8 mouse cellular contexts compared by ENCODE assay signal in the genomic region with DNA sequence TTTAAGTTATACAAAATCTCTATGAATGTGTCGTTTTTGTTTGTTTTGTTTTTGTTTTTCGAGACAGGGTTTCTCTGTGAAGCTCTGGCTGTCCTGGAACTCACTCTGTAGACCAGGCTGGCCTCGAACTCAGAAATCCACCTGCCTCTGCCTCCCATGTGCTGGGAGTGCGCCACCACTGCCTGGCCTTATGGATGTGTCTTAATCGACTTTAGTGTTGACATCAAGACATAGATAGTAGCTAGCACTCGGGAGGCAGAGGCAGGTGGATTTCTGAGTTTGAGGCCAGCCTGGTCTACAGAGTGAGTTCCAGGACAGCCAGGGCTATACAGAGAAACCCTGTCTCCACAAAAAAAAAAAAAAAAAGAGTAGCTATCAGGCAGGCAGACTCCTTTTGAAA. TPM values are rescaled to one million over a fixed set of nuclear protein-coding genes. Genes with fewer than 3 reads are reported as not detected.
DNase-seq lines count a peak whose midpoint lies in the region; ATAC-seq and TF ChIP-seq lines count a peak whose summit lies in the region.
"Not testable (repeated sequence)": the region's sequence is repeated elsewhere in the genome, so short reads cannot be mapped to it uniquely, and the experiment has no call there.

No protein-coding gene starts in this region.

- H3K4me1 ChIP-seq in E14TG2a.4 (replicated peaks; ENCODE audit: low read depth, low read length) = peaks cover 69% of the 10 kb centered on the region
- peaks cover 28% of the 10 kb centered on the region for H3K4me1 ChIP-seq in embryonic facial prominence, embryonic 12.5 days
- peaks cover 48% of the 10 kb centered on the region for H3K4me1 ChIP-seq in forebrain, embryonic 15.5 days
- H3K4me1 ChIP-seq in hindbrain, embryonic 10.5 days (replicated peaks) = peaks cover 60% of the 10 kb centered on the region
- not testable (repeated sequence) for H3K4me1 ChIP-seq in intestine, postnatal 0 days (replicated peaks; ENCODE audit: control insufficient read depth, insufficient read depth, low read length)
- peaks cover 42% of the 10 kb centered on the region for H3K4me1 ChIP-seq in neural tube, embryonic 12.5 days

- not testable (repeated sequence) for DNase-seq in hindbrain, embryonic 10.5 days (ENCODE audit: low spot score)
- DNase-seq in liver = peak; percentile 68

- peaks cover 84% of the 10 kb centered on the region for H3K79me2 ChIP-seq in macrophage (ENCODE audit: inconsistent target)

- H3K27me3 ChIP-seq in E14TG2a.4 (ENCODE audit: insufficient read depth, low read length) = peaks cover 21% of the 10 kb centered on the region
- not testable (repeated sequence) for H3K27me3 ChIP-seq in embryonic facial prominence, embryonic 12.5 days; forebrain, embryonic 15.5 days; intestine, postnatal 0 days (replicated peaks; ENCODE audit: control insufficient read depth, insufficient read depth, low read length); neural tube, embryonic 12.5 days (replicated peaks)
- peaks cover 17% of the 10 kb centered on the region for H3K27me3 ChIP-seq in hindbrain, embryonic 10.5 days (ENCODE audit: insufficient read depth, poor library complexity, severe bottlenecking)

- not testable (repeated sequence) for TF ChIP-seq CTCF in E14TG2a.4 (conservative IDR thresholded peaks at IDR 0.05; ENCODE audit: low read length); intestine, postnatal 0 days (IDR thresholded peaks at IDR 0.05; ENCODE audit: low read depth)

- peaks cover 35% of the 10 kb centered on the region for H3K36me3 ChIP-seq in E14TG2a.4 (ENCODE audit: insufficient read depth, low read length)
- not testable (repeated sequence) for H3K36me3 ChIP-seq in embryonic facial prominence, embryonic 12.5 days; forebrain, embryonic 15.5 days; intestine, postnatal 0 days (ENCODE audit: control insufficient read depth, insufficient read depth); macrophage (ENCODE audit: inconsistent target); neural tube, embryonic 12.5 days
- peaks cover 14% of the 10 kb centered on the region for H3K36me3 ChIP-seq in hindbrain, embryonic 10.5 days

- not testable (repeated sequence) for H3K27ac ChIP-seq in embryonic facial prominence, embryonic 12.5 days; intestine, postnatal 0 days (ENCODE audit: low read depth, low read length); macrophage; neural tube, embryonic 12.5 days
- 0 out of 2 replicates have a peak overlapping the region, but pooled peaks have one; percentile 98 for H3K27ac ChIP-seq in forebrain, embryonic 15.5 days (replicated peaks)
- peak overlapping the region; percentile 97 for H3K27ac ChIP-seq in hindbrain, embryonic 10.5 days

- not testable (repeated sequence) for ATAC-seq in embryonic facial prominence, embryonic 12.5 days (ENCODE audit: insufficient number of reproducible peaks, insufficient read depth, low FRiP score, low TSS enrichment); forebrain, embryonic 15.5 days (replicated peaks); intestine, postnatal 0 days; neural tube, embryonic 12.5 days (ENCODE audit: low FRiP score, low read depth)

- not testable (repeated sequence) for H3K9ac ChIP-seq in embryonic facial prominence, embryonic 12.5 days; forebrain, embryonic 15.5 days (replicated peaks); intestine, postnatal 0 days (ENCODE audit: low read depth, low read length); neural tube, embryonic 12.5 days

- WGBS in embryonic facial prominence, embryonic 12.5 days = 80% methylated on average over 6 of the region's 6 CpGs
- WGBS in forebrain, embryonic 15.5 days = 81% methylated on average over 6 of the region's 6 CpGs
- WGBS in hindbrain, embryonic 10.5 days = 85% methylated on average over 6 of the region's 6 CpGs
- 67% methylated on average over 6 of the region's 6 CpGs for WGBS in intestine, postnatal 0 days
- 61% methylated on average over 4 of the region's 6 CpGs for whole genome bisulfite sequencing in macrophage (ENCODE audit: missing documents)
- 87% methylated on average over 6 of the region's 6 CpGs for WGBS in neural tube, embryonic 12.5 days

- H3K4me2 ChIP-seq in embryonic facial prominence, embryonic 12.5 days (replicated peaks) = peak overlapping the region; percentile 76
- H3K4me2 ChIP-seq in forebrain, embryonic 15.5 days (replicated peaks) = peak overlapping the region; percentile 86
- peak overlapping the region; percentile 86 for H3K4me2 ChIP-seq in intestine, postnatal 0 days (replicated peaks; ENCODE audit: low read depth)
- peak overlapping the region; percentile 75 for H3K4me2 ChIP-seq in neural tube, embryonic 12.5 days (replicated peaks)

- H3K4me3 ChIP-seq in E14TG2a.4 (replicated peaks; ENCODE audit: low read length) = peak overlapping the region; percentile 95
- peak overlapping the region; percentile 74; the same call in 1 of the 2 replicates for H3K4me3 ChIP-seq in embryonic facial prominence, embryonic 12.5 days
- H3K4me3 ChIP-seq in forebrain, embryonic 15.5 days = peak overlapping the region; percentile 93
- peak overlapping the region; percentile 94 for H3K4me3 ChIP-seq in hindbrain, embryonic 10.5 days
- not testable (repeated sequence) for H3K4me3 ChIP-seq in intestine, postnatal 0 days (ENCODE audit: low read depth, low read length); neural tube, embryonic 12.5 days
- peak overlapping the region; percentile 81; the same call in 1 of the 2 replicates for H3K4me3 ChIP-seq in macrophage (ENCODE audit: inconsistent target)

- H3K9me3 ChIP-seq in E14TG2a.4 (ENCODE audit: low read length); embryonic facial prominence, embryonic 12.5 days; forebrain, embryonic 15.5 days; hindbrain, embryonic 10.5 days; intestine, postnatal 0 days (ENCODE audit: control insufficient read depth); neural tube, embryonic 12.5 days: not testable (repeated sequence)

RNA-seq across cellular contexts. Expression of a gene that starts 1.3 kb away (rescaled TPM):
- 140 and 145 TPM in 2 replicates for polyA plus RNA-seq in embryonic facial prominence, embryonic 12.5 days (2016; fragmentation: Nextera tagmentation; extraction: Ambion mirVana)
- 146 and 152 TPM in 2 replicates for polyA plus RNA-seq in forebrain, embryonic 15.5 days (2015; fragmentation: Nextera tagmentation; extraction: Ambion mirVana)
- polyA plus RNA-seq in hindbrain, embryonic 10.5 days (2016; fragmentation: Nextera tagmentation; extraction: Ambion mirVana) = 149 and 151 TPM in 2 replicates
- 70.9 and 71.4 TPM in 2 replicates for polyA plus RNA-seq in intestine, postnatal 0 days (2015; fragmentation: Nextera tagmentation; extraction: Ambion mirVana)
- 100 to 1,000 TPM in 11 of 26 experiments, 10 to 100 TPM in 15; 20.3 to 162 (median 87.2) TPM for total RNA-seq in macrophage (2018; cell fraction: chromatin; rRNA removed)
- 100 to 1,000 TPM in 12 of 26 experiments, 10 to 100 TPM in 14; 72.0 to 130 (median 96.1) TPM for total RNA-seq in macrophage (2018; cell fraction: cytosol; rRNA removed)
- total RNA-seq in macrophage (2018; cell fraction: nucleus; rRNA removed) = 100 to 1,000 TPM in 12 of 26 experiments, 10 to 100 TPM in 14; 38.4 to 151 (median 88.4) TPM
- 54.9 to 121 TPM (median 116 TPM) in 3 replicates for polyA plus RNA-seq in macrophage (2018)
- polyA plus RNA-seq in neural tube, embryonic 12.5 days (2016; fragmentation: Nextera tagmentation; extraction: Ambion mirVana) = 129 and 135 TPM in 2 replicates

RNA-seq across cellular contexts. Expression of a gene that starts 1.5 kb away (rescaled TPM):
- polyA plus RNA-seq in embryonic facial prominence, embryonic 12.5 days (2016; fragmentation: Nextera tagmentation; extraction: Ambion mirVana) = 23.8 and 26.9 TPM in 2 replicates
- 20.5 and 22.6 TPM in 2 replicates for polyA plus RNA-seq in forebrain, embryonic 15.5 days (2015; fragmentation: Nextera tagmentation; extraction: Ambion mirVana)
- polyA plus RNA-seq in hindbrain, embryonic 10.5 days (2016; fragmentation: Nextera tagmentation; extraction: Ambion mirVana) = 22.4 and 26.7 TPM in 2 replicates
- 46.1 and 46.4 TPM in 2 replicates for polyA plus RNA-seq in intestine, postnatal 0 days (2015; fragmentation: Nextera tagmentation; extraction: Ambion mirVana)
- total RNA-seq in macrophage (2018; cell fraction: chromatin; rRNA removed) = 10 to 100 TPM in 23 of 26 experiments, 1 to 10 TPM in 3; 5.1 to 67.3 (median 23.7) TPM
- 10 to 100 TPM; 28.0 to 69.0 (median 38.0) TPM for total RNA-seq in macrophage (2018; cell fraction: cytosol; rRNA removed)
- total RNA-seq in macrophage (2018; cell fraction: nucleus; rRNA removed) = 10 to 100 TPM in 25 of 26 experiments, 1 to 10 TPM in 1; 9.1 to 56.5 (median 24.8) TPM
- polyA plus RNA-seq in macrophage (2018) = 37.2 to 68.4 TPM (median 59.5 TPM) in 3 replicates
- polyA plus RNA-seq in neural tube, embryonic 12.5 days (2016; fragmentation: Nextera tagmentation; extraction: Ambion mirVana) = 26.0 and 27.7 TPM in 2 replicates

RNA-seq across cellular contexts. Expression of a gene that starts 25.1 kb away (rescaled TPM):
- 34.8 and 38.1 TPM in 2 replicates for polyA plus RNA-seq in embryonic facial prominence, embryonic 12.5 days (2016; fragmentation: Nextera tagmentation; extraction: Ambion mirVana)
- polyA plus RNA-seq in forebrain, embryonic 15.5 days (2015; fragmentation: Nextera tagmentation; extraction: Ambion mirVana) = 60.0 and 60.3 TPM in 2 replicates
- polyA plus RNA-seq in hindbrain, embryonic 10.5 days (2016; fragmentation: Nextera tagmentation; extraction: Ambion mirVana) = 52.9 and 55.6 TPM in 2 replicates
- polyA plus RNA-seq in intestine, postnatal 0 days (2015; fragmentation: Nextera tagmentation; extraction: Ambion mirVana) = 39.5 and 41.5 TPM in 2 replicates
- 10 to 100 TPM in 17 of 26 experiments, 1 to 10 TPM in 9; 2.1 to 42.4 (median 19.5) TPM for total RNA-seq in macrophage (2018; cell fraction: chromatin; rRNA removed)
- total RNA-seq in macrophage (2018; cell fraction: cytosol; rRNA removed) = 10 to 100 TPM in 23 of 26 experiments, 1 to 10 TPM in 3; 5.4 to 23.8 (median 16.5) TPM
- 10 to 100 TPM in 23 of 26 experiments, 1 to 10 TPM in 3; 4.6 to 53.0 (median 19.3) TPM for total RNA-seq in macrophage (2018; cell fraction: nucleus; rRNA removed)
- polyA plus RNA-seq in macrophage (2018) = 18.7 to 21.3 TPM (median 18.7 TPM) in 3 replicates
- 51.9 and 52.3 TPM in 2 replicates for polyA plus RNA-seq in neural tube, embryonic 12.5 days (2016; fragmentation: Nextera tagmentation; extraction: Ambion mirVana)

RNA-seq across cellular contexts. Expression of a gene that starts 53.1 kb away (rescaled TPM):
- polyA plus RNA-seq in embryonic facial prominence, embryonic 12.5 days (2016; fragmentation: Nextera tagmentation; extraction: Ambion mirVana) = 29.6 and 31.0 TPM in 2 replicates
- 27.2 and 27.6 TPM in 2 replicates for polyA plus RNA-seq in forebrain, embryonic 15.5 days (2015; fragmentation: Nextera tagmentation; extraction: Ambion mirVana)
- 29.7 and 33.6 TPM in 2 replicates for polyA plus RNA-seq in hindbrain, embryonic 10.5 days (2016; fragmentation: Nextera tagmentation; extraction: Ambion mirVana)
- 12.6 TPM in 2 replicates for polyA plus RNA-seq in intestine, postnatal 0 days (2015; fragmentation: Nextera tagmentation; extraction: Ambion mirVana)
- 10 to 100 TPM in 18 of 26 experiments, 1 to 10 TPM in 8; 2.6 to 42.5 (median 15.0) TPM for total RNA-seq in macrophage (2018; cell fraction: chromatin; rRNA removed)
- 1 to 10 TPM; 2.3 to 7.8 (median 4.8) TPM for total RNA-seq in macrophage (2018; cell fraction: cytosol; rRNA removed)
- total RNA-seq in macrophage (2018; cell fraction: nucleus; rRNA removed) = 10 to 100 TPM in 13 of 26 experiments, 1 to 10 TPM in 13; 2.4 to 26.8 (median 9.4) TPM
- polyA plus RNA-seq in macrophage (2018) = 2.4 to 7.5 TPM (median 4.1 TPM) in 3 replicates
- 28.5 and 31.8 TPM in 2 replicates for polyA plus RNA-seq in neural tube, embryonic 12.5 days (2016; fragmentation: Nextera tagmentation; extraction: Ambion mirVana)

RNA-seq across cellular contexts. Expression of a gene that starts 56.9 kb away (rescaled TPM):
- 4.2 and 4.5 TPM in 2 replicates for polyA plus RNA-seq in embryonic facial prominence, embryonic 12.5 days (2016; fragmentation: Nextera tagmentation; extraction: Ambion mirVana)
- polyA plus RNA-seq in forebrain, embryonic 15.5 days (2015; fragmentation: Nextera tagmentation; extraction: Ambion mirVana) = 2.0 and 2.5 TPM in 2 replicates
- polyA plus RNA-seq in hindbrain, embryonic 10.5 days (2016; fragmentation: Nextera tagmentation; extraction: Ambion mirVana) = 3.1 and 3.3 TPM in 2 replicates
- polyA plus RNA-seq in intestine, postnatal 0 days (2015; fragmentation: Nextera tagmentation; extraction: Ambion mirVana) = 1.6 and 2.2 TPM in 2 replicates
- 1 to 10 TPM in 5 of 26 experiments, under 1 TPM in 16, not detected in 5; 0.31 to 6.4 (median 0.72) TPM for total RNA-seq in macrophage (2018; cell fraction: chromatin; rRNA removed)
- 10 to 100 TPM in 3 of 26 experiments, 1 to 10 TPM in 13, under 1 TPM in 10; 0.11 to 10.3 (median 1.2) TPM for total RNA-seq in macrophage (2018; cell fraction: cytosol; rRNA removed)
- total RNA-seq in macrophage (2018; cell fraction: nucleus; rRNA removed) = 1 to 10 TPM in 8 of 26 experiments, under 1 TPM in 17, not detected in 1; 0.18 to 6.9 (median 0.66) TPM
- polyA plus RNA-seq in macrophage (2018) = 2.4 to 6.5 TPM (median 4.4 TPM) in 3 replicates
- 5.7 and 5.8 TPM in 2 replicates for polyA plus RNA-seq in neural tube, embryonic 12.5 days (2016; fragmentation: Nextera tagmentation; extraction: Ambion mirVana)
